Mouse (Mus musculus): ENCODE data around the gene Il17d. TPM values are rescaled to one million over a fixed set of nuclear protein-coding genes. Genes with fewer than 3 reads are reported as not detected.

Il17d gene
- polyA plus RNA-seq, 1 experiment from 2014 or later, result 4.8 TPM

GRCm38 (mm10) chr14:57526050-57526623 lies 1.6 kb downstream of the Il17d start:
- ATAC-seq (ENCODE audit: low FRiP score), result no peak
- Histone ChIP-seq H3K27me3 (peaks cover 37% of the 10 kb centered on the region), H3K9me3 (replicated peaks) (no peaks in the 10 kb centered on the region), H3K4me1 (peaks cover 6% of the 10 kb centered on the region), H3K4me3 (peak overlapping the region; percentile 81), H3K27ac (no peak overlapping the region), H3K4me2 (replicated peaks) (peak overlapping the region; percentile 87), H3K9ac (no peak overlapping the region), H3K36me3 (no peaks in the 10 kb centered on the region)
- 58% methylated on average over 10 of the region's 10 CpGs for WGBS

GRCm38 (mm10) chr14:57527122-57527521 lies 2.5 kb downstream of the Il17d start:
- peaks cover 37% of the 10 kb centered on the region for H3K27me3 ChIP-seq

GRCm38 (mm10) chr14:57527598-57527997 lies 3.0 kb downstream of the Il17d start:
- Histone ChIP-seq H3K4me1 (peaks cover 6% of the 10 kb centered on the region), H3K27me3 (peaks cover 37% of the 10 kb centered on the region), H3K4me3 (no peak overlapping the region), H3K4me2 (replicated peaks) (no peak overlapping the region), H3K27ac (no peak overlapping the region), H3K9ac (no peak overlapping the region), H3K36me3 (no peaks in the 10 kb centered on the region), H3K9me3 (replicated peaks) (no peaks in the 10 kb centered on the region)
- no peak for ATAC-seq (ENCODE audit: low FRiP score)
- WGBS, result 44% methylated on average over 2 of the region's 2 CpGs

More at GRCm38 (mm10) chr14:57527122-57527521, 2.5 kb downstream of the Il17d start:
- H3K36me3 ChIP-seq, result no peaks in the 10 kb centered on the region
- no peak overlapping the region for H3K9ac ChIP-seq
- H3K4me3 ChIP-seq, result no peak overlapping the region
- peaks cover 6% of the 10 kb centered on the region for H3K4me1 ChIP-seq
- H3K4me2 ChIP-seq (replicated peaks), result no peak overlapping the region
- no peaks in the 10 kb centered on the region for H3K9me3 ChIP-seq (replicated peaks)
- ATAC-seq (ENCODE audit: low FRiP score), result no peak
- WGBS, result 44% methylated on average over 7 of the region's 7 CpGs
- H3K27ac ChIP-seq, result no peak overlapping the region

GRCm38 (mm10) chr14:57529086-57529785 lies 4.7 kb downstream of the Il17d start:
- H3K4me2 ChIP-seq (replicated peaks), result no peak overlapping the region
- H3K9ac ChIP-seq, result no peak overlapping the region
- no peaks in the 10 kb centered on the region for H3K36me3 ChIP-seq
- WGBS, result 53% methylated on average over 10 of the region's 10 CpGs
- H3K27me3 ChIP-seq, result peaks cover 26% of the 10 kb centered on the region
- H3K27ac ChIP-seq, result no peak overlapping the region
- no peaks in the 10 kb centered on the region for H3K9me3 ChIP-seq (replicated peaks)
- ATAC-seq (ENCODE audit: low FRiP score), result no peak
- no peak overlapping the region for H3K4me3 ChIP-seq
- peaks cover 9% of the 10 kb centered on the region for H3K4me1 ChIP-seq

GRCm38 (mm10) chr14:57529786-57530515 lies 5.4 kb downstream of the Il17d start:
- no peak overlapping the region for H3K4me2 ChIP-seq (replicated peaks)
- H3K27me3 ChIP-seq, result peaks cover 32% of the 10 kb centered on the region
- H3K4me1 ChIP-seq, result peaks cover 17% of the 10 kb centered on the region
- no peaks in the 10 kb centered on the region for H3K9me3 ChIP-seq (replicated peaks)
- H3K4me3 ChIP-seq, result no peak overlapping the region
- no peak overlapping the region for H3K9ac ChIP-seq
- WGBS, result 64% methylated on average over 5 of the region's 5 CpGs
- no peak overlapping the region for H3K27ac ChIP-seq
- H3K36me3 ChIP-seq, result no peaks in the 10 kb centered on the region
- ATAC-seq (ENCODE audit: low FRiP score), result no peak

GRCm38 (mm10) chr14:57532577-57532976 lies 8.0 kb downstream of the Il17d start:
- Histone ChIP-seq H3K27me3 (peaks cover 19% of the 10 kb centered on the region), H3K4me3 (no peak overlapping the region), H3K4me1 (peaks cover 24% of the 10 kb centered on the region), H3K27ac (no peak overlapping the region), H3K36me3 (no peaks in the 10 kb centered on the region), H3K9me3 (replicated peaks) (no peaks in the 10 kb centered on the region), H3K9ac (no peak overlapping the region), H3K4me2 (replicated peaks) (no peak overlapping the region)
- 92% methylated on average over 3 of the region's 3 CpGs for WGBS
- ATAC-seq (ENCODE audit: low FRiP score), result no peak

GRCm38 (mm10) chr14:57533214-57533613 lies 8.6 kb downstream of the Il17d start:
- H3K9ac ChIP-seq, result no peak overlapping the region
- 36% methylated on average over 3 of the region's 3 CpGs for WGBS
- no peak overlapping the region for H3K27ac ChIP-seq
- no peaks in the 10 kb centered on the region for H3K9me3 ChIP-seq (replicated peaks)
- peaks cover 31% of the 10 kb centered on the region for H3K4me1 ChIP-seq
- ATAC-seq (ENCODE audit: low FRiP score), result no peak
- H3K27me3 ChIP-seq, result peaks cover 18% of the 10 kb centered on the region
- no peaks in the 10 kb centered on the region for H3K36me3 ChIP-seq
- no peak overlapping the region for H3K4me2 ChIP-seq (replicated peaks)
- no peak overlapping the region for H3K4me3 ChIP-seq

- Histone ChIP-seq H3K9me3 (replicated peaks) (no peaks in the 10 kb centered on the region), H3K27ac (no peak overlapping the region), H3K36me3 (no peaks in the 10 kb centered on the region), H3K27me3 (peaks cover 18% of the 10 kb centered on the region), H3K4me2 (replicated peaks) (no peak overlapping the region), H3K4me1 (peaks cover 31% of the 10 kb centered on the region), H3K9ac (no peak overlapping the region), H3K4me3 (no peak overlapping the region)
- ATAC-seq (ENCODE audit: low FRiP score), result no peak
- 18% methylated on average over 11 of the region's 11 CpGs for WGBS
These were observed 9.3 kb downstream of the Il17d start for GRCm38 (mm10) chr14:57533841-57534240.

- ATAC-seq (ENCODE audit: low FRiP score), result no peak
- Histone ChIP-seq H3K4me3 (no peak overlapping the region), H3K27me3 (peaks cover 18% of the 10 kb centered on the region), H3K4me1 (peaks cover 31% of the 10 kb centered on the region), H3K4me2 (replicated peaks) (0 out of 2 replicates have a peak overlapping the region, but pooled peaks have one; percentile 6), H3K36me3 (no peaks in the 10 kb centered on the region), H3K9me3 (replicated peaks) (no peaks in the 10 kb centered on the region), H3K9ac (no peak overlapping the region), H3K27ac (no peak overlapping the region)
- 8% methylated on average over 5 of the region's 5 CpGs for WGBS
These were observed 9.8 kb downstream of the Il17d start for GRCm38 (mm10) chr14:57534346-57534745.

GRCm38 (mm10) chr14:57534961-57535360 lies 10.4 kb downstream of the Il17d start:
- Histone ChIP-seq H3K4me3 (no peak overlapping the region), H3K4me2 (replicated peaks) (0 out of 2 replicates have a peak overlapping the region, but pooled peaks have one; percentile 6), H3K27me3 (peaks cover 18% of the 10 kb centered on the region), H3K9me3 (replicated peaks) (no peaks in the 10 kb centered on the region), H3K36me3 (no peaks in the 10 kb centered on the region), H3K27ac (no peak overlapping the region), H3K4me1 (peaks cover 29% of the 10 kb centered on the region), H3K9ac (no peak overlapping the region)
- ATAC-seq (ENCODE audit: low FRiP score), result 0 out of 2 replicates have a peak, but pooled peaks have one; percentile 41
- 11% methylated on average over 8 of the region's 8 CpGs for WGBS

- Histone ChIP-seq H3K4me3 (no peak overlapping the region), H3K9me3 (replicated peaks) (no peaks in the 10 kb centered on the region), H3K4me1 (peaks cover 29% of the 10 kb centered on the region), H3K36me3 (no peaks in the 10 kb centered on the region), H3K4me2 (replicated peaks) (no peak overlapping the region), H3K27me3 (peaks cover 18% of the 10 kb centered on the region), H3K27ac (no peak overlapping the region), H3K9ac (no peak overlapping the region)
- no peak for ATAC-seq (ENCODE audit: low FRiP score)
- WGBS, result 73% methylated on average over 6 of the region's 6 CpGs
These were observed 11.1 kb downstream of the Il17d start for GRCm38 (mm10) chr14:57535646-57536045.

GRCm38 (mm10) chr14:57536820-57537219 lies 12.2 kb downstream of the Il17d start:
- no peak overlapping the region for H3K9ac ChIP-seq
- ATAC-seq (ENCODE audit: low FRiP score), result no peak
- 0 out of 2 replicates have a peak overlapping the region, but pooled peaks have one; percentile 5 for H3K27ac ChIP-seq
- no peaks in the 10 kb centered on the region for H3K9me3 ChIP-seq (replicated peaks)
- no peaks in the 10 kb centered on the region for H3K36me3 ChIP-seq
- no peak overlapping the region for H3K4me2 ChIP-seq (replicated peaks)
- WGBS, result 33% methylated on average over 9 of the region's 9 CpGs
- H3K4me3 ChIP-seq, result no peak overlapping the region
- H3K4me1 ChIP-seq, result peaks cover 29% of the 10 kb centered on the region
- H3K27me3 ChIP-seq, result peaks cover 18% of the 10 kb centered on the region
